Mouse (Mus musculus) induced T-regulatory cell, adult 2 months (primary cell): ENCODE results near the gene Foxd4.
"Not testable (repeated sequence)": the region's sequence is repeated elsewhere in the genome, so short reads cannot be mapped to it uniquely, and the experiment has no call there.

Experiments
- DNase-seq: peaks from one replicate; pipeline ENCODE4 v3.0.0-alpha.2; 2012; ENCODE audit warnings: low read depth

Gene Foxd4

DNA sequence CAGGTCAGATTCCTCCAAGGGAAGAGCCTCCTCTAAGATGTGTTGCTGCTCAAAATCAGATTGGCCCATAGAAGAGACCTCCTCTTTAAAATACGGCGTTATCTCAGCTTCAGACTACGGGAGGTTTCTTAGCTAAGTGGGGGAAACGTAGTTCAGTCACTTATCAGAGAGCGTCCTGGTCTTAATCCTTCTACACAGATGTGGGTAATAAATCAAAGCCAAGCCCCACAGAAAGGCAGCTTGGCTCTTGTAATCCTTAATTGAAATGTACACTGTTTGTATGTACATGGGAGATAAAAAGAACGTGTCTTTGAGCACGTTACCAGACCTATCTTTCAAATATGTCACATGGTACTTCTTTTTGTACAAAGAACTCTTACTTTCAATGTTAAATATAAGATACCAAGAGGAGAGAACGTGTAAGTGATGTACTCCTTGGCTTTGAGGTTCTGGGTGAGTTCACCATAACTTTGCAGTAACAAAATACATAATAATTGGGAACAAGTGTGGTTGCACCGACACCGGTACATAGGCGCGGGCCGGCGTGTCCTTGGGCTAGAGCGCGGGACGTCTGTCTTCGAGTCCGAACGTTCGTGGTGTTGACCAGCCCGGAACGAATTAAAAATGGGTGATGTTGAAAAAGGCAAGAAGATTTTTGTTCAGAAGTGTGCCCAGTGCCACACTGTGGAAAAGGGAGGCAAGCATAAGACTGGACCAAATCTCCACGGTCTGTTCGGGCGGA, 25.7 kb downstream of the Foxd4 start, which contains the start of gene Gm10053:
Gene Gm10053 (plus strand): TSS at position 558 of the 742 bp plus-strand sequence.
- not testable (repeated sequence) for DNase-seq

DNA sequence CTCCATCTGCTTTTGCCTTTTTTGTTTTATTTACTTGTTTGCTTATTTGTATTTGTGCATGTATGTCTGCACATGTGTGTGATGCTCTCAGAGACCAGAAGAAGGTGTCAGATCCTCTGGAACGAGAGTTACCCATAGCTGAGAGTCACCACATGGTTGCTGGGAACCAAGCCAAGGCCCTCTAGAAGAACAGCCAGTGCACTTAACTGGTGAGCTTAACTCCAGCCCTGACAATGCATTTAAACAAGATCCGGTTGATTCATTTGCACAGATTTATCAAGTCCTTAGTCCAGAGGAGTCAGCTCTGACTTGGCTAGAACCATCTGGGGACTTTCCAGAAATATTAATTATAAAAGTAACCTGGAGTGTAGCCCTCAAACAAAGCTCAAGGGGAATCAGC, 27.1 kb downstream of the Foxd4 start:
- no peak for DNase-seq

DNA sequence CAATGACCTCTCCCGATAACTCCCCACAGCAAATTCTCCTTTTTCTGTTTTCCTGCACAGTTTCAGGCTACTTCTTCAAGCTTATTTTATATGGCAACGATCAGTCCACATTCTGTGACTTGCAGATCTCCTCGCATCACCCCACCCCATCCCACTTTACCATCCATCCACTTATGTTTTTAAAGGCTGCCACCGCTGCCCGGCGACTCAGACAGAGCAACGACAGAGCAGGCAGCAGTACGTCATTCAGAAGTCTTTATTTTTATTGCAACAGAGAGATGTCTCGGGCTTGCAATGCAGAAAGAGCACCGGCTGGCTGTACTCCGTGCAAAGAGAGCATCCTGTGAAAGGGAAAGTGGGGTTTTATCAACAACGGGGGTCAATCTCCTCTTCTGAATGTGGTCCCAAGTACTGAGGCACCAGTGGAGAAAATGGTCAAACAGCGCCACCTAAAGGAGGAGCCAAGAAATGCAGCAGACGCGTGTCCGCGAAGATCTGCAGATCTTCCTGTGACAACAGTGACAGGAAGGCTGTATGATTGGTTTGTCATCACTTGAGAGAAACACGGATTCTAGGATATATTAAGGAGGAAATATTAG, 29.9 kb downstream of the Foxd4 start:
- peak; percentile 62 for DNase-seq

DNA sequence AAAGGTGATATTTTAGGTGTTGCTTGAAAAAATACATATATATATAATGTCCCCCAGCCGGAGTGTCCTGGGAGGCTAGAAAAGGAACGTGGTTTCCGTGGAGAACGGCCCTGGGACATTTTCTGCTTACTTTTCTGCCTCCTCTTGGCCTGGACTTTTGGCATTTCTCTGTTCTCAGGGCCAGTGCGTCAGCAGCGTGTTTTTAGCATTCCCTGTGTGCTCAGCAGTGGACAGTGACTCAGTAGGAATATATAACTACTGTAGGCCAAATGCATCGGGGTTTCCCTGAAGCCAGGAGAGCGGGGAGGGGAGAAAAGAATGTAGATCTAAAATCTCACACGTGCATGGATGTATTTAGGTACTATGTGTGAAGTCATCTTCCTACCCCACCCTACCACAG, 35.6 kb downstream of the Foxd4 start:
- no peak for DNase-seq

DNA sequence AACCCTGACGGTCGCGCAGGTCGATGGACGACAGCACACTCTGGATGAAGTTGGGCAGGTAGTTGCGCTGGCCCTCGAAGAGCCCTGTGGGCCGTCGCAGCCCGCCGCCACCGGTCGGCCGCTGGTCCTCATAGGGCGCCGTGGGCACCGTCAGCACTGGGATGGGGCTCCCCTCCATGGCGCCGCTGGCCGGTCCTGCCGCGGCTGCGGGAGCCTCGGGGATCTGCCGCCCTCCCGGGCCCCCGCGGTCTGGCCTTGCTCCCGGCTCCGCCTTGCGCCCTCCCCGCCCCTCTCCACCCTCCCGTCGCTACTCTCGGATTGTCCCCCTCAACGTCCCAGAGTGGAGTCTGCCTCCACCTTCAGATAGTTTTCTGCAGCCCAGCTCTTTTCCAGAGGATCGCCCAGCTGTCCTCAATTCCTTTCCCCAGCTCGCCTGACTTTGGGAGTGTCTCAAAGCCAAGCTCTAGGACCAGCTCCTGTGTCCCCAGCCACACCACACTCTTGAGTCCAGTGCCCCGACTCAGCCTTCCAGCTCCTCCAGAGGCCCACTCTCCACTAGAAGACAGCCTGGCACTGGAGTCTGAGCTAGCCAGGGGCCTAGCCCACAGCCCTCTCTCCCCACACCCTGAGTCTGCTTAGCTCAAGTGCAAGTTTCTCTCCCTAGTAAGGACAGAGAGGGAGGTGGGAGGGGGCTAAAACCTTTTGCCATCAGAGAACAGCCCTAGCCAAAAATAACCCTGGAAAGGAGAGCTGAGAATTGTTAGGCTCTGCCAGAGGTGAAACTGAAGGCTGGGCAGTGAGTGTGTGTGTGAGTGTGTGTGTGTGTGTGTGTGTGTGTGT, 39.2 kb downstream of the Foxd4 start, which contains the start of gene Pgm5:
Gene Pgm5 (minus strand): TSS at position 244 of the 840 bp plus-strand sequence.
- no peak for DNase-seq

DNA sequence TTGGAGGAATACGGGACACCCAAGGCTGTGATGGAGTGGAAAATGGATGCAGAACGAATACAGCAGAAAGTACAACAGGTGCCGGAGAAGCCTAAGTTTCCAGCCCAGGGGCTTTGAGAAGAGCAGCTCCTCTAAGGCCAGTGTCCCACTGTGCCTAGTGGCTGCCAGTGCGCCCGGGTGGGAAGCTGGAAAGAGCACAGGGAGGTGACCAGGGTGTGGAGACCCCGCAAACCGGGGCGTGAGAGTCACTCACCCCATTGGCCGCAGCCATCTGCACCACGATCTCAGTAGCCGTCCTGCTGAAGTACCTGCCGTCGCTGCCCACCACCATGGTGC, 39.8 kb downstream of the Foxd4 start:
- DNase-seq: no peak

DNA sequence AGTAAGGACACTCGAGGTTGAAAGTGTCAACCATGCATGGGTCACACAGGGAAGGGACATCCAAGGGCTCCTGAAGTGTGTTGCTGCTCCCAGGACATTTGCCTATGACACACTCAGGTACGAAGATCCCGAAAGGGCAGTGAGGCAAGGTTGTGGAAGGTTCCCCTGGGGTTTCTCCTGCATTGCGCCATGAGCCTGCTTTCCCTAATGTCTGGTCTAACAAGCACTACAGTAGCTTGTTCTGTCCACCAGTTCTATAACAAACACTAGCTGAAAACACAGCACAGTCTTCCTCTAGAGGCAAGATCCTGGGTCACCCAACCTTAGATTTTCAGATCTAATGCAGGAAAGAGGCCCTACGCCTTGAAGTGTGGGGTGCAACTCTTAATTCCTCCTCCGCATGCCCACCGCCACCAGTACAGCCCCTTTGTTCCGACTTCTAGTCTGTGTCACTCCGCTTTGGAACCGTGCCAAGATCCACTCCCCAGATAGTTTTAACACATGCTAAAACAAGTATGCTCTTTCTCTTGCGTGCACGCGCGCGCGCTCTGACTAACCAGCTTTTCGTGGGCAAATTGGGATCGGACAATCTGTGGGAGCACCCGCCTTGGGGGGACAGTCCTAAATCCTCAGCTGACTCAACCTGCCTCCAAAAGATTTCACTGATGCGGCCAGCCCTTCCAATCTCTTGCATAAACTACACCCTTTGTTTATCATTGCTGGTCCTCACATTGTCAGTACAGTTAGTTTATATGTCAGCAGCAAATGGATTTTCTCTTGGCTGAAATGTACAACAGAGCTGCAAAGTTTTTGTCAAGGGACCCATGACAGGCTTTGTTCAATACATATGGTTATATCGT, 49.3 kb downstream of the Foxd4 start:
- no peak for DNase-seq
